Mouse (Mus musculus) adrenal gland, postnatal 14 days (tissue): ENCODE data around the gene Cradd. TPM values are rescaled to one million over a fixed set of nuclear protein-coding genes. Genes with fewer than 3 reads are reported as not detected.

Source experiments
- DNase-seq: peaks from one replicate; pipeline ENCODE4 v3.0.0; 2021; ENCODE audit warnings: mixed read lengths
- long read RNA-seq, 2 experiments: library from polyadenylated mRNA; stranded (forward); transcript quantifications; one replicate each; pipeline ENCODE4 v2.0.0; 2021
- total RNA-seq: library from RNA; stranded (reverse); gene quantifications from 2 replicates; pipeline ENCODE4 v1.2.3, GENCODE M21; 2021

Gene Cradd
- total RNA-seq: 11.7 and 13.5 TPM in 2 replicates
- long read RNA-seq, experiment 1, transcript Cradd-201 (3 exons, 1,661 nt): major isoform, 7 of 28 reads
- long read RNA-seq, experiment 1, transcript Cradd-202 (3 exons, 1,115 nt): minor isoform, 6 of 28 reads
- long read RNA-seq, experiment 1, partial matches to known transcripts: 1 of 28 reads
- long read RNA-seq, experiment 1, other reads (novel, unspliced or antisense): 12 of 28 reads
- long read RNA-seq, experiment 2, partial matches to known transcripts: 0 of 14 reads
- long read RNA-seq, experiment 2, other reads (novel, unspliced or antisense): 8 of 14 reads

- DNase-seq: peak; percentile 89
Observed at GRCm38 (mm10) chr10:95323393-95324277, at the start of gene Cradd. Gene Cradd (minus strand): TSS chr10:95324133.

- DNase-seq: no peak
Observed at GRCm38 (mm10) chr10:95373340-95373739, 49.4 kb upstream of the Cradd start.

GRCm38 (mm10) chr10:95371942-95372341 lies 48.0 kb upstream of the Cradd start:
- DNase-seq: no peak

GRCm38 (mm10) chr10:95369190-95369589 lies 45.3 kb upstream of the Cradd start:
- DNase-seq: no peak

GRCm38 (mm10) chr10:95368151-95368550 lies 44.2 kb upstream of the Cradd start:
- DNase-seq: no peak

GRCm38 (mm10) chr10:95367661-95368089 lies 43.7 kb upstream of the Cradd start:
- no peak for DNase-seq

GRCm38 (mm10) chr10:95367241-95367640 lies 43.3 kb upstream of the Cradd start:
- DNase-seq: no peak

GRCm38 (mm10) chr10:95362326-95362725 lies 38.4 kb upstream of the Cradd start:
- DNase-seq: peak; percentile 51

GRCm38 (mm10) chr10:95361260-95361841 lies 37.4 kb upstream of the Cradd start:
- no peak for DNase-seq

GRCm38 (mm10) chr10:95360048-95360447 lies 36.1 kb upstream of the Cradd start:
- DNase-seq: no peak

GRCm38 (mm10) chr10:95357721-95358120 lies 33.8 kb upstream of the Cradd start:
- no peak for DNase-seq

- DNase-seq: no peak
Observed at GRCm38 (mm10) chr10:95356711-95357110, 32.8 kb upstream of the Cradd start.

- DNase-seq: peak; percentile 79
Observed at GRCm38 (mm10) chr10:95355678-95356268, 31.8 kb upstream of the Cradd start.

- DNase-seq: no peak
Observed at GRCm38 (mm10) chr10:95354673-95355072, 30.7 kb upstream of the Cradd start.

- DNase-seq: no peak
Observed at GRCm38 (mm10) chr10:95354047-95354446, 30.1 kb upstream of the Cradd start.

- DNase-seq: no peak
Observed at GRCm38 (mm10) chr10:95348457-95348856, 24.5 kb upstream of the Cradd start.

- no peak for DNase-seq
Observed at GRCm38 (mm10) chr10:95347776-95348175, 23.8 kb upstream of the Cradd start.

GRCm38 (mm10) chr10:95342833-95343590 lies 19.1 kb upstream of the Cradd start:
- DNase-seq: no peak

- no peak for DNase-seq
Observed at GRCm38 (mm10) chr10:95340676-95341075, 16.7 kb upstream of the Cradd start.

- DNase-seq: no peak
Observed at GRCm38 (mm10) chr10:95337589-95337988, 13.7 kb upstream of the Cradd start.

GRCm38 (mm10) chr10:95336781-95337544 lies 13.0 kb upstream of the Cradd start:
- no peak for DNase-seq
